Mouse (Mus musculus) midbrain, embryonic 16.5 days (tissue): ENCODE data around the gene Eppin. TPM values are rescaled to one million over a fixed set of nuclear protein-coding genes. Genes with fewer than 3 reads are reported as not detected.

ENCODE experiments used
- ATAC-seq: fragments of 200-750 bp; cut with Nextera tagmentation; 2 replicates; pipeline ENCODE4 v1.8.0; 2017; ENCODE audit warnings: moderate TSS enrichment
- H3K27ac ChIP-seq: fragments of 300-500 bp; sonication (generic); 2 replicates; pipeline ENCODE4 v1.5.1; 2014; ENCODE audit warnings: mild to moderate bottlenecking, low read length, mixed read lengths
- H3K27me3 ChIP-seq: fragments of 300-500 bp; sonication (generic); 2 replicates; pipeline ENCODE4 v1.6.1; 2014; ENCODE audit warnings: low read depth, low read length, mixed read lengths; ENCODE audit not compliant: control insufficient read depth, insufficient read depth
- H3K36me3 ChIP-seq: fragments of 300-500 bp; sonication (generic); 2 replicates; pipeline ENCODE4 v1.6.1; 2014; ENCODE audit warnings: mild to moderate bottlenecking, low read length, moderate library complexity, mixed read lengths; ENCODE audit not compliant: control insufficient read depth, insufficient read depth
- H3K4me1 ChIP-seq: fragments of 300-500 bp; sonication (generic); 2 replicates; pipeline ENCODE4 v1.6.1; 2014; ENCODE audit warnings: mild to moderate bottlenecking, low read length, mixed read lengths; ENCODE audit not compliant: control insufficient read depth, insufficient read depth
- H3K4me2 ChIP-seq: fragments of 300-500 bp; sonication (generic); 2 replicates; pipeline ENCODE4 v1.6.1; 2014; ENCODE audit warnings: mild to moderate bottlenecking, low read length, mixed read lengths
- H3K4me3 ChIP-seq: fragments of 300-500 bp; sonication (generic); 2 replicates; pipeline ENCODE4 v1.5.1; 2014; ENCODE audit warnings: low read depth, mild to moderate bottlenecking, low read length, moderate library complexity, mixed read lengths
- H3K9ac ChIP-seq: fragments of 300-500 bp; sonication (generic); 2 replicates; pipeline ENCODE4 v1.6.1; 2014; ENCODE audit warnings: low read depth, low read length, mixed read lengths
- H3K9me3 ChIP-seq: fragments of 300-500 bp; sonication (generic); replicated peaks from 2 replicates; pipeline ENCODE4 v1.6.1; 2014; ENCODE audit warnings: mild to moderate bottlenecking, low read length, mixed read lengths; ENCODE audit not compliant: control insufficient read depth, poor library complexity, severe bottlenecking
- WGBS: fragments of 180-500 bp; shearing (Covaris S2); extraction: QIAGEN DNeasy Blood & Tissue Kit; methylation state at CpG from one replicate; pipeline ENCODE4 v1.1.7; 2014; 5-methylcytosine and 5-hydroxymethylcytosine counted together
- polyA plus RNA-seq: library from polyadenylated mRNA; unstranded; fragments of >200 nt; fragmentation: Nextera tagmentation; extraction: Ambion mirVana; gene quantifications from 2 replicates; pipeline ENCODE4 v1.2.1, GENCODE M21; 2015

Eppin gene
- polyA plus RNA-seq, 1 experiment from 2014 or later: not detected

GRCm38 (mm10) chr2:164564346-164564745, 29.0 kb downstream of the Eppin start:
- Histone ChIP-seq H3K9ac (no peak overlapping the region), H3K36me3 (no peaks in the 10 kb centered on the region), H3K9me3 (no peaks in the 10 kb centered on the region), H3K4me3 (no peak overlapping the region), H3K27me3 (peaks cover 20% of the 10 kb centered on the region), H3K27ac (no peak overlapping the region), H3K4me2 (no peak overlapping the region), H3K4me1 (peaks cover 13% of the 10 kb centered on the region)
- no peak for ATAC-seq
- WGBS: 60% methylated on average over 5 of the region's 5 CpGs

GRCm38 (mm10) chr2:164563339-164564038, 29.9 kb downstream of the Eppin start:
- H3K27me3 ChIP-seq: peaks cover 20% of the 10 kb centered on the region
- no peaks in the 10 kb centered on the region for H3K9me3 ChIP-seq
- no peaks in the 10 kb centered on the region for H3K36me3 ChIP-seq
- WGBS: under 1% methylated on average over 30 of the region's 32 CpGs
- peak; percentile 62 for ATAC-seq
- no peak overlapping the region for H3K27ac ChIP-seq
- peaks cover 13% of the 10 kb centered on the region for H3K4me1 ChIP-seq
- H3K9ac ChIP-seq: peak overlapping the region; percentile 74
- peak overlapping the region; percentile 98 for H3K4me2 ChIP-seq
- peak overlapping the region; percentile 47 for H3K4me3 ChIP-seq

GRCm38 (mm10) chr2:164562391-164563188, 30.8 kb downstream of the Eppin start, which contains the start of gene Wfdc2:
TSS of gene Wfdc2 (plus strand) at chr2:164562413.
- Histone ChIP-seq H3K27ac (no peak within 1 kb of the TSS), H3K4me3 (peak within 1 kb of the TSS; percentile 47), H3K9me3 (no peaks in the 10 kb centered on the region), H3K36me3 (no peaks in the 10 kb centered on the region), H3K4me2 (peak within 1 kb of the TSS; percentile 98), H3K9ac (peak within 1 kb of the TSS; percentile 74), H3K4me1 (peaks cover 13% of the 10 kb centered on the region), H3K27me3 (peaks cover 20% of the 10 kb centered on the region)
- no peak for ATAC-seq
- 4% methylated on average over 23 of the region's 24 CpGs for WGBS

GRCm38 (mm10) chr2:164560106-164560505, 33.3 kb downstream of the Eppin start:
- no peaks in the 10 kb centered on the region for H3K9me3 ChIP-seq
- no peak overlapping the region for H3K9ac ChIP-seq
- H3K27ac ChIP-seq: no peak overlapping the region
- H3K4me1 ChIP-seq: peaks cover 13% of the 10 kb centered on the region
- no peak overlapping the region for H3K4me2 ChIP-seq
- WGBS: 94% methylated on average over 8 of the region's 8 CpGs
- no peaks in the 10 kb centered on the region for H3K36me3 ChIP-seq
- no peak overlapping the region for H3K4me3 ChIP-seq
- no peak for ATAC-seq
- H3K27me3 ChIP-seq: peaks cover 20% of the 10 kb centered on the region

- Histone ChIP-seq H3K4me3 (no peak overlapping the region), H3K9ac (no peak overlapping the region), H3K9me3 (no peaks in the 10 kb centered on the region), H3K27ac (no peak overlapping the region), H3K36me3 (no peaks in the 10 kb centered on the region), H3K4me2 (no peak overlapping the region), H3K27me3 (peaks cover 15% of the 10 kb centered on the region), H3K4me1 (peaks cover 13% of the 10 kb centered on the region)
- ATAC-seq: no peak
- WGBS: 51% methylated on average over 16 of the region's 16 CpGs
Measured at GRCm38 (mm10) chr2:164558991-164559645, 34.3 kb downstream of the Eppin start.

- Histone ChIP-seq H3K4me2 (no peak overlapping the region), H3K4me3 (no peak overlapping the region), H3K4me1 (peaks cover 10% of the 10 kb centered on the region), H3K27me3 (peaks cover 12% of the 10 kb centered on the region; the same call in 1 of the 2 replicates), H3K9ac (no peak overlapping the region), H3K27ac (no peak overlapping the region), H3K36me3 (no peaks in the 10 kb centered on the region), H3K9me3 (no peaks in the 10 kb centered on the region)
- 88% methylated on average over 8 of the region's 8 CpGs for WGBS
- no peak for ATAC-seq
Measured at GRCm38 (mm10) chr2:164558426-164558825, 35.0 kb downstream of the Eppin start.

GRCm38 (mm10) chr2:164551502-164551901, 41.9 kb downstream of the Eppin start:
- 93% methylated on average over 9 of the region's 9 CpGs for WGBS
- no peaks in the 10 kb centered on the region for H3K9me3 ChIP-seq
- H3K9ac ChIP-seq: no peak overlapping the region
- no peak overlapping the region for H3K4me3 ChIP-seq
- no peak for ATAC-seq
- H3K27me3 ChIP-seq: no peaks in the 10 kb centered on the region
- H3K27ac ChIP-seq: no peak overlapping the region
- H3K36me3 ChIP-seq: no peaks in the 10 kb centered on the region
- H3K4me1 ChIP-seq: peaks cover 10% of the 10 kb centered on the region
- no peak overlapping the region for H3K4me2 ChIP-seq

- Histone ChIP-seq H3K36me3 (no peaks in the 10 kb centered on the region), H3K9me3 (no peaks in the 10 kb centered on the region), H3K9ac (no peak overlapping the region), H3K4me1 (peaks cover 10% of the 10 kb centered on the region), H3K4me3 (no peak overlapping the region), H3K4me2 (no peak overlapping the region), H3K27me3 (no peaks in the 10 kb centered on the region), H3K27ac (no peak overlapping the region)
- WGBS: 89% methylated on average over 2 of the region's 2 CpGs
- no peak for ATAC-seq
Measured at GRCm38 (mm10) chr2:164550895-164551269, 42.5 kb downstream of the Eppin start.
